Mouse (Mus musculus) right cerebral cortex, postnatal 25 days (tissue): Measurements from ENCODE around the gene Stk11.

Experiments used
- DNase-seq: peaks from one replicate; pipeline ENCODE4 v3.0.0; 2022

Stk11 gene

DNA sequence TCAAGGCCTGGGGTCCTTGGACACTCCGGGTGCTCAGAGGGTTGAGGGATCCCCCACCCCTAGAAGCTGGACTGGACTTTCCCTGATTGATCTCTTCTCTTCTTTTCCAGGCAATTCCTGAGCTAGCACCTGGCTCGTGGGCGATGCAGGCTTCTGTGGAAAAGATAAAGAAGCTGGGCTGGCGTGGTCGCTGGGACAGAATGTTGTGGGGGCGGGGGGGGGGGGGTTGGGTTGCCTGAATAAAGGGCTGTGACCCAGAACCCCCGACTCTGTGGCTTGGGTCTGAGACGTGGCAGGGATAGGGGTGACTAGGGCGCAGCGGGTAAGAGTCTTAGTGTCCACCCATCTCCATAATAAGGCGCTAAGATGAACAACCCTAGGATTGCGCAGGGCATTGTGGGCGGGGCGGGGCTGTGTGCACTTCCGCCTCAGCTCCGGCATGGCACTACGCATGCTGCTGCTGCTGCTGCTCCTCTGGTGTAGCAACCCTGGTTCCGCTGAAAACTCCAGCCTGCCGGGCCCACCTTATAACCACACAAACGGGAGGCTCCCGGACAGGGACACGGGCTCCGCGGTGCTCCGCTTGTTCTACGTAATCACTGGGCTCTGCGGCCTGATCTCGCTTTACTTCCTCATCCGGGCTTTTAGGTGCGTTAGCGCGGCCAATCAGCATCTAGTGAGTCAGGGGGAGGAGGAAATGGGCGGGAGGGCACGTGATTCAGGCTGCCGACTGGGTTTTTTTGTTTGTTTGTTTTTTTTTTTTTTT is 57.1 kb downstream of the Stk11 start, which contains the start of gene 1600002K03Rik:
TSS of gene 1600002K03Rik (plus strand) at position 418 of the 766 bp plus-strand sequence.
- peak; percentile 91 for DNase-seq

DNA sequence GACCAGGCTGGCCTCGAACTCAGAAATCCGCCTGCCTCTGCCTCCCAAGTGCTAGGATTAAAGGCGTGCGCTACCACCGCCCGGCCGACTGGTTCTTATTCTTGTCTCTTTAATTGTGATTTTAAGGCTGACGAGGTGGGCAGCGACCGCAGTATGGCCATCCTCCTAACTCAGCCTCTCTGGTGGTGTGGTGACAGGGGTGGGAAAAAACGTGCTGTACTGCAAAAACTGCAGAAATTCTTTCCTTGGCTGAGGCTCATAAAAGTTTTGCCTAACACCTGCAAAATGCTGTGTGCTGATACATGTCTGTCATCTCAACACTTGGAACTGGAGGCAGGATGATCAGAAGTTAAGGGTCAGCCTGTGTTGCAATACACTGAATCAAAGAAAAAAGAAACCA is 57.8 kb downstream of the Stk11 start:
- DNase-seq: no peak

DNA sequence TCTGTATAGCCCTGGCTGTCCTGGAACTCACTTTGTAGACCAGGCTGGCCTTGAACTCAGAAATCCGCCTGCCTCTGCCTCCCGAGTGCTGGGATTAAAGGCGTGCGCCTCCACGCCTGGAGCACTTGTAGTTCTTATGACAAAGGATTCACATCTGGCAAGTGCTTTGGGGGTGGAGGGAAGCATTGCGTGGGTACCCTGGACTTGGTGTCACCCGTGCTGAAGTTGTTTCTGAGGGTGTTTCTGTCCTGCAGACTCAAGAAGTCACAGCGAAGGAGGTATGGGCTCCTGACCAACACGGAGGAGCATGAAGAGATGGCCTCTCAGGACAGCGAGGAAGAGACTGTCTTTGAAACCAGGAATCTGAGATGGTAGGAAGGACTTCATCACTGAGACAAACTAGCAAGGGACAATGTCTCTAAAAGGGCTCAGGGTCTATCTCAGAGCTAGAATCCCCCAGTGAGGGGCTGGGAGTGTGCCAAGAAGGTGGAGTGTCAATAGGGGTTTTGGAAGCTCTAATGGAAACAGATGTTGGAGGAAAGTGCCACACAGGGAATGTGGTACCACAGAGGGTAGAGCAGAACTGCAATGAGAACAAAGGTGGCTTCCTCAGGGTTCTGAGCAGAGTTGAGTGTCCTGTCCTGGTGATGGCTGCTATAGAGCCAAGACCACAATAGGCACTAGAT is 58.5 kb downstream of the Stk11 start:
- no peak for DNase-seq

DNA sequence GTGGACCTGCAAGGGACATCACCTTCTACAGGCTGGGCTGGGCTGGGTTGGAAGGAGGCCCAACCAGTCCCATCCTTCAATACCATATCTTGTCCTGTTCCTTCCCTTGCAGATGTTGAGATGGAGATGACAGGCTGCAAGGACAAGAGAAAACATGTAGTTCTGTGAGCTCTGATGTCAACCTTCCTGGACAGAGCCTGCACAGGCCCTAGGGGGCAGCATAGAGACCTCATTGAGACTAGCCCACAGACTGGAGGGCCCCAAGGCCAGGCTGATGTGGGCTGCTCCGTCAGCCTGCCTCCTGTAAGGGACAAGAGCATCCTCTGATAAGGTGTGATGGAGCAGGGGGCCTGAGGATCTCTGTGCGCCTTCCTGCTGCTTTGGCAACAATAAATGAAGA is 59.1 kb downstream of the Stk11 start:
- DNase-seq: no peak

GRCm38 (mm10) chr10:80175536-80176269 is 60.1 kb downstream of the Stk11 start:
- no peak for DNase-seq

GRCm38 (mm10) chr10:80176270-80176834 is 60.7 kb downstream of the Stk11 start:
- DNase-seq: no peak

- DNase-seq: no peak
These were observed 62.1 kb downstream of the Stk11 start for GRCm38 (mm10) chr10:80177441-80178279.

DNA sequence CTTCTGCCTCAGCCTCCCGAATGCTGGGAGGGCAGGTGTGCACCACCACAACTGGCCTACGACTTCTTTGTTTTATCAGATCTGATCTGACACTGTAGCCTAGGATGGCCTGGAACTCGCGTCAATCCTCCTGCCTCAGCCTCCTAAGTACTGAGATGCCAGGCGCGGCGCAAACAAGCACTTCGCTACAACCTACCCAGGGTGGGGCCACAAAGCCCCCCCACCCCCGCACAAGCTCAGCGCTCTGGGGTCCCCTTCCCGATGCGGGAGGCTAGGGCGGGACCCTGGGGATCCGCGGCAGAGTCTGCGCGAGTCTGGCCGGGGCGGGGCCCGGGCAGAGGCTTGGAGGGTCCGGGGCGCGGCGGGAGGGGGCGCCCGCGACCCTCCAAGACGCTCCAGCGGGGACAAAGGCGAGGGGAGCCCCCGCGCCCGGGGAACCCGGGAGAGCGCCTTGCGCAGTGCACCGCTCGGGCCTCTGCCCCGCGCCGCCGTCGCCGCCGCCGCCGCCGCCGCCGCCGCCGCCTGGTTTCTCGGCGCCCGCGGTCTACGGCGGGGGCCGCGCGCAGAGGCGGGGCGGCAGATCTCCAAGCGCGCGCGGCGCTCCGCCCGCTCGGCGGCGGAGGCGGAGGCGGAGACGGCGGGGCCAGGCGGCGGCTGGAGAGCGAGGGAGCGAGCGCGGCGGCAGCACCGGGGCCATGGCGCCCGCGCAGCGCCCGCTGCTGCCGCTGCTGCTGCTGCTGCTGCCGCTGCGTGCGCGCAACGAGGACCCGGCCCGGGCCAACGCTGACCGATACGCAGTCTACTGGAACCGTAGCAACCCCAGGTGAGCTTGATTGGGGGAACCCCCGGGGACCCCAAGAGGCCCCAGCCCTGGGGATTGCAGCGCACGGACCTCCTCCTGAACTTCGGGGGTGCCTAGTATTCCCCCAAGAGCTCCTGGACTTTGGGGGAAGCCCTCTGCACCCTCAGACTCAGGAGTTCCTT is 63.8 kb downstream of the Stk11 start, which contains the start of gene Efna2:
TSS of gene Efna2 (plus strand) at position 415 of the 984 bp plus-strand sequence.
- peak; percentile 72 for DNase-seq
